Comparison of ENCODE assay signal across 8 mouse cellular contexts in genomic region chr17:56148790-56149618, GRCm38 (mm10). TPM values are rescaled to one million over a fixed set of nuclear protein-coding genes. Genes with fewer than 3 reads are reported as not detected.
DNase-seq lines count a peak whose midpoint lies in the region; ATAC-seq and TF ChIP-seq lines count a peak whose summit lies in the region.

No protein-coding gene starts in this region.

- H3K4me1 ChIP-seq in intestine, embryonic 15.5 days (replicated peaks) = peaks cover 10% of the 10 kb centered on the region
- peaks cover 22% of the 10 kb centered on the region for H3K4me1 ChIP-seq in neural tube, embryonic 13.5 days (replicated peaks)

- intact Hi-C loops in left cerebral cortex, adult 2 months (cut with DNase I) = no loop called here
- intact Hi-C loops in left cerebral cortex, postnatal 25 days (cut with DNase I) = no loop called here

- no peak for DNase-seq in left cerebral cortex, adult 2 months (ENCODE audit: extremely low spot score in 1 of 2, low spot score in 2 of 2)
- no peak for DNase-seq in left cerebral cortex, postnatal 25 days (ENCODE audit: low spot score in 2 of 2)
- DNase-seq in right cerebral cortex, postnatal 36 days (ENCODE audit: low spot score in 2 of 2) = no peak
- DNase-seq in frontal cortex, postnatal 14 days (ENCODE audit: low spot score in 2 of 2) = no peak

- peak overlapping the region; percentile 45 for H3K4me3 ChIP-seq in left cerebral cortex, adult 2 months
- peak overlapping the region; percentile 10 for H3K4me3 ChIP-seq in intestine, embryonic 15.5 days (replicated peaks)
- peak overlapping the region; percentile 35 for H3K4me3 ChIP-seq in neural tube, embryonic 13.5 days

- H3K27me3 ChIP-seq in intestine, embryonic 15.5 days (replicated peaks) = peaks cover 72% of the 10 kb centered on the region
- H3K27me3 ChIP-seq in neural tube, embryonic 13.5 days = peaks cover 76% of the 10 kb centered on the region

- H3K9me3 ChIP-seq in intestine, embryonic 15.5 days = no peaks in the 10 kb centered on the region
- H3K9me3 ChIP-seq in neural tube, embryonic 13.5 days = no peaks in the 10 kb centered on the region

- no peak overlapping the region; the same call in 1 of the 2 replicates for H3K27ac ChIP-seq in left cerebral cortex, adult 2 months
- no peak overlapping the region for H3K27ac ChIP-seq in intestine, embryonic 15.5 days
- H3K27ac ChIP-seq in neural tube, embryonic 13.5 days (replicated peaks) = no peak overlapping the region

- ATAC-seq in erythroid progenitor cell, adult 5-6 weeks (replicated peaks; ENCODE audit: low FRiP score, poor library complexity, severe bottlenecking) = 0 out of 2 replicates have a peak, but pooled peaks have one; percentile 21
- ATAC-seq in intestine, embryonic 15.5 days = no peak
- ATAC-seq in neural tube, embryonic 13.5 days (ENCODE audit: low read depth) = peak; percentile 41
- no peak for ATAC-seq in monocyte, adult 5-6 weeks (replicated peaks; ENCODE audit: insufficient number of reproducible peaks, low FRiP score, low TSS enrichment, poor library complexity, severe bottlenecking)

- no peak overlapping the region for H3K9ac ChIP-seq in intestine, embryonic 15.5 days
- H3K9ac ChIP-seq in neural tube, embryonic 13.5 days = peak overlapping the region; percentile 70

- 2% methylated on average over 29 of the region's 30 CpGs for WGBS in intestine, embryonic 15.5 days
- WGBS in neural tube, embryonic 13.5 days = 2% methylated on average over 30 of the region's 30 CpGs

- no peaks in the 10 kb centered on the region for H3K36me3 ChIP-seq in intestine, embryonic 15.5 days
- no peaks in the 10 kb centered on the region for H3K36me3 ChIP-seq in neural tube, embryonic 13.5 days

- H3K4me2 ChIP-seq in intestine, embryonic 15.5 days (replicated peaks) = peak overlapping the region; percentile 54
- H3K4me2 ChIP-seq in neural tube, embryonic 13.5 days = peak overlapping the region; percentile 67

- TF ChIP-seq CTCF in left cerebral cortex, adult 2 months (IDR thresholded peaks at IDR 0.05) = no peak

RNA-seq across cellular contexts. Expression of gene Sema6b, which starts 8.9 kb away (rescaled TPM):
- 100 to 1,000 TPM; 117 to 125 TPM for total RNA-seq in left cerebral cortex, adult 2 months (2021)
- total RNA-seq in left cerebral cortex, postnatal 25 days (2021) = 100 to 1,000 TPM; 131 TPM
- 1.4 TPM in 1 of 2 replicates, not detected in the other for total RNA-seq in erythroid progenitor cell, adult 5-6 weeks (2015; ENCODE audit: low replicate concordance)
- 0.83 TPM in 1 of 2 replicates, not detected in the other for total RNA-seq in erythroid progenitor cell, adult 5-6 weeks (2017; ENCODE audit: low replicate concordance)
- 1.4 TPM in 2 replicates for polyA plus RNA-seq in intestine, embryonic 15.5 days (2015; fragmentation: Nextera tagmentation; extraction: Ambion mirVana)
- 10.9 and 11.1 TPM in 2 replicates for polyA plus RNA-seq in neural tube, embryonic 13.5 days (2015; fragmentation: Nextera tagmentation; extraction: Ambion mirVana)
- 0.53 to 1.2 TPM (median 0.87 TPM) in 3 replicates for total RNA-seq in monocyte, adult 5-6 weeks (2017)

RNA-seq across cellular contexts. Expression of gene Tnfaip8l1, which starts 13.3 kb away (rescaled TPM):
- 1 to 10 TPM; 7.5 to 8.7 TPM for total RNA-seq in left cerebral cortex, adult 2 months (2021)
- 1 to 10 TPM; 7.8 to 8.9 TPM for total RNA-seq in left cerebral cortex, postnatal 25 days (2021)
- 1.3 and 1.4 TPM in 2 replicates for total RNA-seq in erythroid progenitor cell, adult 5-6 weeks (2015; ENCODE audit: low replicate concordance)
- 0.26 and 1.6 TPM in 2 replicates for total RNA-seq in erythroid progenitor cell, adult 5-6 weeks (2017; ENCODE audit: low replicate concordance)
- 11.9 and 12.8 TPM in 2 replicates for polyA plus RNA-seq in intestine, embryonic 15.5 days (2015; fragmentation: Nextera tagmentation; extraction: Ambion mirVana)
- 8.5 and 9.1 TPM in 2 replicates for polyA plus RNA-seq in neural tube, embryonic 13.5 days (2015; fragmentation: Nextera tagmentation; extraction: Ambion mirVana)
- 0.39 to 0.43 TPM in 2 of 3 replicates, not detected in the other for total RNA-seq in monocyte, adult 5-6 weeks (2017)

RNA-seq across cellular contexts. Expression of gene Lrg1, which starts 27.2 kb away (rescaled TPM):
- 1 to 10 TPM; 4.2 to 6.1 TPM for total RNA-seq in left cerebral cortex, adult 2 months (2021)
- 1 to 10 TPM; 3.1 to 3.5 TPM for total RNA-seq in left cerebral cortex, postnatal 25 days (2021)
- 1.7 and 8.6 TPM in 2 replicates for total RNA-seq in erythroid progenitor cell, adult 5-6 weeks (2015; ENCODE audit: low replicate concordance)
- 3.9 and 6.9 TPM in 2 replicates for total RNA-seq in erythroid progenitor cell, adult 5-6 weeks (2017; ENCODE audit: low replicate concordance)
- polyA plus RNA-seq in intestine, embryonic 15.5 days (2015; fragmentation: Nextera tagmentation; extraction: Ambion mirVana) = 0.15 and 0.33 TPM in 2 replicates
- polyA plus RNA-seq in neural tube, embryonic 13.5 days (2015; fragmentation: Nextera tagmentation; extraction: Ambion mirVana) = 0.22 TPM in 1 of 2 replicates, not detected in the other
- total RNA-seq in monocyte, adult 5-6 weeks (2017) = not detected in 3 replicates

RNA-seq across cellular contexts. Expression of gene Plin5, which starts 31.6 kb away (rescaled TPM):
- under 1 TPM; 0.38 to 0.68 TPM for total RNA-seq in left cerebral cortex, adult 2 months (2021)
- under 1 TPM; 0.64 to 0.87 TPM for total RNA-seq in left cerebral cortex, postnatal 25 days (2021)
- total RNA-seq in erythroid progenitor cell, adult 5-6 weeks (2015; ENCODE audit: low replicate concordance) = not detected in 2 replicates
- total RNA-seq in erythroid progenitor cell, adult 5-6 weeks (2017; ENCODE audit: low replicate concordance) = not detected in 2 replicates
- 0.52 and 0.85 TPM in 2 replicates for polyA plus RNA-seq in intestine, embryonic 15.5 days (2015; fragmentation: Nextera tagmentation; extraction: Ambion mirVana)
- 0.83 and 0.93 TPM in 2 replicates for polyA plus RNA-seq in neural tube, embryonic 13.5 days (2015; fragmentation: Nextera tagmentation; extraction: Ambion mirVana)
- total RNA-seq in monocyte, adult 5-6 weeks (2017) = not detected in 3 replicates

RNA-seq across cellular contexts. Expression of gene Mydgf, which starts 34.7 kb away (rescaled TPM):
- 10 to 100 TPM; 39.5 to 41.2 TPM for total RNA-seq in left cerebral cortex, adult 2 months (2021)
- 10 to 100 TPM; 40.5 to 42.1 TPM for total RNA-seq in left cerebral cortex, postnatal 25 days (2021)
- total RNA-seq in erythroid progenitor cell, adult 5-6 weeks (2015; ENCODE audit: low replicate concordance) = 9.6 and 11.2 TPM in 2 replicates
- total RNA-seq in erythroid progenitor cell, adult 5-6 weeks (2017; ENCODE audit: low replicate concordance) = 5.6 and 6.8 TPM in 2 replicates
- 105 and 127 TPM in 2 replicates for polyA plus RNA-seq in intestine, embryonic 15.5 days (2015; fragmentation: Nextera tagmentation; extraction: Ambion mirVana)
- 67.4 and 74.2 TPM in 2 replicates for polyA plus RNA-seq in neural tube, embryonic 13.5 days (2015; fragmentation: Nextera tagmentation; extraction: Ambion mirVana)
- 25.0 to 31.5 TPM (median 30.6 TPM) in 3 replicates for total RNA-seq in monocyte, adult 5-6 weeks (2017)

Comparison
In these comparisons a context has a peak if more than half of its experiments do, and no peak if none do; other contexts are left out.
1. ATAC-seq: peak in erythroid progenitor cell, adult 5-6 weeks (single experiment) and neural tube, embryonic 13.5 days (single experiment); none in intestine, embryonic 15.5 days (single experiment) and monocyte, adult 5-6 weeks (single experiment).
2. RNA of gene Sema6b, which starts 8.9 kb away (total RNA-seq): 131 TPM in left cerebral cortex, postnatal 25 days and 117 to 125 TPM in left cerebral cortex, adult 2 months; 0.53 to 1.2 TPM in monocyte, adult 5-6 weeks and 0.83 to 1.4 TPM in erythroid progenitor cell, adult 5-6 weeks; every median in the first group is over 10 times any median in the second.
3. Peak in every context shown above with its lines, with median percentiles within 50 percentile points of each other: H3K4me3 ChIP-seq.